Mouse (Mus musculus): ENCODE results near the gene Ldlrad2. TPM values are rescaled to one million over a fixed set of nuclear protein-coding genes. Genes with fewer than 3 reads are reported as not detected.
A peak's percentile ranks its signal among the peaks of the same experiment; 100 is the strongest.

Gene Ldlrad2
- total RNA-seq, 2 experiments from 2014 or later, result not detected

- DNase-seq (ENCODE audit: low spot score in 2 of 2), result no peak
These were observed 17.6 kb downstream of the Ldlrad2 start for GRCm38 (mm10) chr4:137556673-137557210.

GRCm38 (mm10) chr4:137553466-137553865, 20.9 kb downstream of the Ldlrad2 start:
- DNase-seq (ENCODE audit: low spot score in 2 of 2), result no peak

GRCm38 (mm10) chr4:137546003-137546525, 28.3 kb downstream of the Ldlrad2 start:
- peak; percentile 28 to 42 for DNase-seq (ENCODE audit: low spot score in 2 of 2)

GRCm38 (mm10) chr4:137545568-137545967, 28.8 kb downstream of the Ldlrad2 start:
- no peak for DNase-seq (ENCODE audit: low spot score in 2 of 2)

- no peak for DNase-seq (ENCODE audit: low spot score in 2 of 2)
These were observed 31.4 kb downstream of the Ldlrad2 start for GRCm38 (mm10) chr4:137542968-137543367.

- DNase-seq (ENCODE audit: low spot score in 2 of 2), result no peak
These were observed 34.0 kb downstream of the Ldlrad2 start for GRCm38 (mm10) chr4:137540356-137540755.

GRCm38 (mm10) chr4:137527872-137528271, 46.5 kb downstream of the Ldlrad2 start:
- no peak for DNase-seq (ENCODE audit: low spot score in 2 of 2)

- DNase-seq (ENCODE audit: low spot score in 2 of 2), result no peak
These were observed 47.0 kb downstream of the Ldlrad2 start for GRCm38 (mm10) chr4:137527368-137527767.

GRCm38 (mm10) chr4:137525426-137525825, 48.9 kb downstream of the Ldlrad2 start:
- DNase-seq (ENCODE audit: low spot score in 2 of 2), result no peak

Small RNA genes lying within 50 kb of the gene (microRNA-seq; reads per million reads assigned to microRNA genes)
- gene Mir7018, result 0.42 to 0.50 reads per million in 2 experiments

Other genes with a start within 250 kb of the Ldlrad2 start
- gene Cdc42, start 216.8 kb downstream of the Ldlrad2 start, total RNA-seq (2021), result 100 to 1,000 TPM; 307 to 330 TPM
- not detected for gene Cela3a, start 164.8 kb downstream of the Ldlrad2 start, total RNA-seq (2021)
- gene Cela3b, start 144.0 kb downstream of the Ldlrad2 start, total RNA-seq (2021), result not detected
- gene 1700013G24Rik, start 121.3 kb downstream of the Ldlrad2 start, total RNA-seq (2021), result not detected
- gene Hspg2, start 105.8 kb downstream of the Ldlrad2 start, total RNA-seq (2021), result 1 to 10 TPM; 4.3 to 5.0 TPM
- gene Usp48, start 19.2 kb upstream of the Ldlrad2 start, total RNA-seq (2021), result 100 to 1,000 TPM; 111 to 127 TPM
- 100 to 1,000 TPM; 289 to 307 TPM for gene Rap1gap, start 90.2 kb upstream of the Ldlrad2 start, total RNA-seq (2021)
- gene Alpl, start 221.8 kb upstream of the Ldlrad2 start, total RNA-seq (2021), result 10 to 100 TPM; 10.0 to 11.0 TPM

Measured in left cerebral cortex, adult 18-20 months (tissue).